Mouse (Mus musculus) liver, embryonic 12.5 days (tissue): Measurements from ENCODE around the gene Gna13. TPM values are rescaled to one million over a fixed set of nuclear protein-coding genes. Genes with fewer than 3 reads are reported as not detected.

Experiments used
- polyA plus RNA-seq: library from polyadenylated mRNA; unstranded; fragments of >200 nt; fragmentation: Nextera tagmentation; extraction: Ambion mirVana; gene quantifications from 2 replicates; pipeline ENCODE4 v1.2.1, GENCODE M21; 2016

Gene Gna13
- polyA plus RNA-seq, 1 experiment from 2014 or later: 19.4 TPM

Other genes with a start within 250 kb of the Gna13 start
- not detected in 2 replicates for gene E030025P04Rik, start 218.5 kb upstream of the Gna13 start, polyA plus RNA-seq
- gene Rgs9, start 64.7 kb upstream of the Gna13 start, polyA plus RNA-seq: 0.10 and 0.13 TPM in 2 replicates
- gene 9930022D16Rik, start 51.1 kb downstream of the Gna13 start, polyA plus RNA-seq: not detected in 2 replicates
- 15.6 and 17.8 TPM in 2 replicates for gene Amz2, start 63.1 kb downstream of the Gna13 start, polyA plus RNA-seq
- 2.9 and 3.7 TPM in 2 replicates for gene Arsg, start 110.5 kb downstream of the Gna13 start, polyA plus RNA-seq
- gene Slc16a6, start 110.8 kb downstream of the Gna13 start, polyA plus RNA-seq: 51.5 and 53.7 TPM in 2 replicates
- 31.7 and 33.5 TPM in 2 replicates for gene Wipi1, start 249.1 kb downstream of the Gna13 start, polyA plus RNA-seq